Mouse (Mus musculus) gastrocnemius, adult 8-10 months (tissue): Measurements from ENCODE around the gene Nfs1. TPM values are rescaled to one million over a fixed set of nuclear protein-coding genes. Genes with fewer than 3 reads are reported as not detected.
"Not testable (repeated sequence)": the region's sequence is repeated elsewhere in the genome, so short reads cannot be mapped to it uniquely, and the experiment has no call there.

Experiments
- DNase-seq, 2 experiments: peaks; one replicate each; pipeline ENCODE4 v3.0.0; 2022; ENCODE audit warnings: low spot score in 2 of 2
- total RNA-seq, 4 experiments: library from RNA; stranded (reverse); gene quantifications; 2 replicates each; pipeline ENCODE4 v1.2.4; 2022

Nfs1 gene
- total RNA-seq, result 10 to 100 TPM; 85.7 to 90.2 (median 88.3) TPM

GRCm38 (mm10) chr2:156143953-156144724 lies at the start of gene Nfs1, which contains the start of gene Romo1:
Gene Nfs1, minus strand, starts transcription at chr2:156144186.
Gene Romo1, plus strand, starts transcription at chr2:156144039.
- DNase-seq, result peak; percentile 78 to 84

DNA sequence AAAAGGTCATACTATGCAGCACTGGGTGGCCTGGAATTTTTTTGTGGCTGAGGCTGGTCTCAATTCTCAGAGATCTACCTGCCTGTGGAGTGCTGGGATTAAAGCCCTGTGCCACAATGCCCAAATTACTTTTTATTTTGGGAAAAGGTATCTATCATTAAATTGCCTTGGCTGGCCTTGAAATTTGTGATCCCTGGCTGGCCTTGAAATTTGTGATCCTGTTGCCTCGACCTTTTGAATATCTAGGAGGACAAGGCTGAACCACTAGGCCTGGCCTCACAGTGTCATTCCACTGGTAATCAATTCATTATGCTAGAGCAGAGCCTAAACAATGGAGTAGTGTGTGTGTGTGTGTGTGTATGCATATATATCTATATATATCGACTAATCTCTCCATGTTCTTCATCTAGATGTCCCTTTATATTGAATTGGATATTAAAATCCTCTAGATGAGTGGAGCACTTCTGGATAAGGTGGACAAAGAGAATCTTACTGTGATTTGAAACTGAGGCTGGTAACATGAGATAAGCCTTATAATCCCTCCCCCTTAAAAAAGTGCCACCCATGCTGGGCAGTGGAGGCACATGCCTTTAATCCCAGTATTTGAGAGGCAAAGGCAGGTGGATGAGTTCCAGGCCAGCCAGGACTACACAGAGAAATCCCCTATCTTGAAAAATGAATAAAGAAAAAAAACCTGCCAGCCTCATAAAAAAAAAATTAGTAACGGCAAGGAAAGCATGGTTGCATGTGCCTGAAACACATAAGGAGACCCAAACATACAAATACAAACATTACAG lies 49.3 kb upstream of the Nfs1 start:
- DNase-seq, result no peak

GRCm38 (mm10) chr2:156192068-156192467 lies 48.1 kb upstream of the Nfs1 start:
- no peak for DNase-seq

DNA sequence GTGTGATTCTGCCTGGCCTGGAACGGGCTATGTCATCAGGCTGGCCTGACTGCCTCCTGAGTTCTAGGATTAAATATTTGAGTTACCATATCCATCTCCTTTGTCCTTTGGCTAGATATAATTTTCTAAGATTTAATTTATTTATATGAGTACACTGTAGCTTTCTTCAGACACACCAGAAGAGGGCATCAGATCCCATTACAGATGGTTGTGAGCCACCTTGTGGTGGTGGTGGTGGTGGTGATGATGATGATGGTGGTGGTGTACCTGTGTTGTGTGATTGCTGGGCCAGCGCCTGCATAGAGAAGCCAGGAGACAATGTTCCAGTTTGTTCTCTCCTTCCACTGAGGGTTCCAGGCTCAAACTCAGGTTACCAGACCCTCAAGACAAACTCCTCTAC lies 47.6 kb upstream of the Nfs1 start:
- DNase-seq, result no peak

- no peak for DNase-seq
Measured at GRCm38 (mm10) chr2:156190004-156190896, 46.3 kb upstream of the Nfs1 start.

DNA sequence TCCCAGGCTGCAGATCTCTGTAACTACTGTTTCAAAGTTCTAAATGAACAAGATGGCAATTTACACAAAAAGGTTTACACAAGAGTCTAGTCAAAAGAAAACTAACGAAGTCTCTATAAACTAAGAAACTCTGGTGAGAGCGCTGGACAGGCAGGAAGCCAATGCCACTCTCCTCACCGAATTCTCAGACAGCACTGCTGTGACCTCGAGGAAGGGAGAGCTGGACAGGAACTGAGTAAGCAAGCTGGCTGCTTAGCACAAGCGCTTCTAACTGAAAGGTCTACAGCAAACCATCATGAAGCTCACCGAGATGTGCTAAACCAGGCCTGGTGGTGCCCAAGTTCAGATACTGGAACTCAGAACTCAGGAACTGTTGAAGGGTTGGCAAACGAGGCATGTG lies 45.3 kb upstream of the Nfs1 start:
- not testable (repeated sequence) for DNase-seq

DNA sequence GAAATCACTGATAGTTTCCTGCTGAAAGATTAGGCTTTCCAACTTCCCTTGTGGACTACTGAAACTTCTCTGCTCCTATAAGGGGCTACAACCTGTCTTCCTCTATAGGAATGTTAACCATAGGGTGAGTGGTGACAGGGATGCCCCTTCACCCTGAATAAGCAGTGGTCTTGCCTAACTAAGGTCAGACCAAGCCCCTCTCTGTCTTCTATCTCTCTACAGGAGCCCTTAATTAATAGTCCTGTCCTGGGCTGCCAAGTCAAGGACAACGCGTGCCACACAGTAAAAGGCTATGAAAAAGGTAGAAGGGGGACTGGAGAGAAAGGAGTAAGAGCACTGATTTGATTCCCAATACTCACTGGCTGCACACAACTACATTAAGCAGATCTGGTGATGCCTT lies 37.6 kb upstream of the Nfs1 start:
- no peak for DNase-seq

DNA sequence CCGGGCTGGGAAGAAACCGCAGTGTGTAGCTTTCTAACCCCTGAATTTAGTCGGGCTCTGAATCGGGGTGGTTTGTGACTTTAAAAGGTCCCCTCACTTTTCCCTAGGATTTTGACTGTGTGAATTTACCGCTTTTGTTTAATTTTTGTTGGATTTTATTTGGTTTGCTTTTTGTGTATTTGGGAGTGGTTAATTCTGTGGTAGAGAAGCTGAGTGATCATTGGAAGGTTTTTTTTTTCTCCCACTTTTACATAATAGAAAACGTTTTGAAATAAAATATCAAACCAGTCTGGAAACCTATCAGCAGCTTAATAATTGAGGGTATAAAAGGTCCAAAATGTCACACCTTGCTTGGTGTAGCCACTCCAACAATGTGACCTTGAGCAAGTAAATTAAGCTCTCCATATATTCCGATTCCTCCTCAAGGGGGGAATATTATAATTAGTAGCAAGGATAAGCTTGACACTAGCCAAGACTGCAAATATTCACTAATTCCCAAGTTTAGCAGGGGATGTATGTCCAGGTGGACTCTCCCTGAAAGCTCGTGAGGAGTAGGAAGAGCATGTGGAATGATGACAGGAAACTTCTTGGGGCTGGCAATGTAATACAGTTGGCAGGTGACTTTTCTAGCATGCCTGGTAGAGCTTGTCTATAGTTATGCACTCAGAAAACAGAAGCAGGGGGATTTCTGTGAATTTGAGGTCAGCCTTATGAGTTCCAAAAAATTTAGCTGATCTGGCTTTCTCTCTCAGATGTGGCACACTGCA lies 37.0 kb upstream of the Nfs1 start:
- no peak for DNase-seq

- DNase-seq, result peak; percentile 100
Measured at GRCm38 (mm10) chr2:156180094-156180821, 36.3 kb upstream of the Nfs1 start, which contains the start of gene Rbm39. Gene Rbm39, minus strand, starts transcription at chr2:156180238.

DNA sequence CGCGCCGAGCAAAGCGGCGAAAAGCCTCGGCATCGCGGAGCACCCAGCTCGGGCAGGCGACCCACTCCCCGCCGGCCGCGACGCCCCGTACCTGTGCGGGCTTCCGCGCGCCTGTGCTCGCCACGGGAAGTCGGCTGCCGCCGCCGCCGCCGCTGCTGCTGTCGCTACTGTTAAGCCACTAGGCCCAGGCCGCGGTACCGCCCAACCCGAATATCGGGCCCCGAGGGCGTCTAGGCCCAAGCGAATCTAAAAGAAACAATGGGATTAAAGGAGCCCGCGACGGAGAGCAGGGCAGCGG lies 35.8 kb upstream of the Nfs1 start:
- no peak for DNase-seq

GRCm38 (mm10) chr2:156179046-156179795 lies 35.2 kb upstream of the Nfs1 start:
- peak; percentile 43 to 71 for DNase-seq

DNA sequence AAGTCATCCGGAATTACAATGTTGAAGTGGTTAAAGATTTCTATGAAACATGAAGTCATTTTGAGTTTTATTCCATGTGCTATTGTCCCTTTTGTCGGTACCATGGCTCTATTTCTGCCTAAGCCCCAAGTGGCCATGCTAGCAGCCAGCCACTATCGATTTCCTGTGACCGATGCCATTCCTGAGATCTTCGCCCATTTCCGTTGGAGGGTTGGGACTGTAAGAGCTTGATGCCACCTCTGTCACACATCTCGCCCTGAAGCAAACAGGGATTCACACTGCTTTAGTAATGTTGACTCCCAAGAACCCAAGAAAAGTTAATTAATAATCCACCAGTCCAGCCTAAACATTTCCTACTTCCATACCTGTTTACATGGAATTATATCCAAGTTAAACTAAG lies 33.7 kb upstream of the Nfs1 start:
- DNase-seq, result no peak

- no peak for DNase-seq
Measured at GRCm38 (mm10) chr2:156177079-156177478, 33.1 kb upstream of the Nfs1 start.

DNA sequence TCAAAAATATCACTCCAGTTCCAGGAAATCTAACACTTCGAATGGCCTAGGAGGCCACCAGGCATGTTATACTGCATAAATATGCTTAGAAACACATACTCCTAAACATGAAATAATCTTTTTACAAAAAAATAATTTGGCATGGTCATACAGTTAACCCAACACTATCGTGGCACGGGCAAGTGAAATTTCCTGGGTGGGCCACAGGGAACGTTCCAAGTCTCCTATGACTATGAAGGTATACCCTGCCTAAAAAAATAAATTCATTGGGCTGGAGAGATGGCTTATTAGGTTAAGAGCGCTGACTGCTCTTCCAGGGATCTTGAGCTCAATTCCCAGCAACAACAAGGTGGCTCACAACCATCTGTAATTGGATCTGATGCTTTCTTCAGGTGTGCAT lies 22.6 kb upstream of the Nfs1 start:
- no peak for DNase-seq

- DNase-seq, result no peak
Measured at GRCm38 (mm10) chr2:156165478-156165877, 21.5 kb upstream of the Nfs1 start.

DNA sequence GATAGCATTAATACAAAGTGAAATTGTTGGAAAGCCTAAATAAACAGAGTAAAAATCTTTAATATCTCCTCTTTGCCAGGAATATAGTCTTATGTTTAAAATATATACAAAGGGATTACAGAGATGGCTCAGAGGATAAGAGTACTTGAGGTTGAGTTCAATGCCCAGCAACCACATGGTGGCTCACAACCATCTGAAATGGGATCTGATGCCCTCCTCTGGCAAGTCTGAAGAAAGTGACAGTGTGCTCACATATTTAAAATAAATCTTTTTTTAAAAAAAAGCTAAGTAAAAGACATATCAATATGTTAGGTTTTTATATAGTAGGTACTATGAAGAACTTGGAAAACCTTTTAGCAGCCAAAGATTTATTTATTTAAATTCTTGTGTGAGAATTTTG lies 7.6 kb upstream of the Nfs1 start:
- no peak for DNase-seq

- no peak for DNase-seq
Measured at GRCm38 (mm10) chr2:156147316-156147915, 3.4 kb upstream of the Nfs1 start.

DNA sequence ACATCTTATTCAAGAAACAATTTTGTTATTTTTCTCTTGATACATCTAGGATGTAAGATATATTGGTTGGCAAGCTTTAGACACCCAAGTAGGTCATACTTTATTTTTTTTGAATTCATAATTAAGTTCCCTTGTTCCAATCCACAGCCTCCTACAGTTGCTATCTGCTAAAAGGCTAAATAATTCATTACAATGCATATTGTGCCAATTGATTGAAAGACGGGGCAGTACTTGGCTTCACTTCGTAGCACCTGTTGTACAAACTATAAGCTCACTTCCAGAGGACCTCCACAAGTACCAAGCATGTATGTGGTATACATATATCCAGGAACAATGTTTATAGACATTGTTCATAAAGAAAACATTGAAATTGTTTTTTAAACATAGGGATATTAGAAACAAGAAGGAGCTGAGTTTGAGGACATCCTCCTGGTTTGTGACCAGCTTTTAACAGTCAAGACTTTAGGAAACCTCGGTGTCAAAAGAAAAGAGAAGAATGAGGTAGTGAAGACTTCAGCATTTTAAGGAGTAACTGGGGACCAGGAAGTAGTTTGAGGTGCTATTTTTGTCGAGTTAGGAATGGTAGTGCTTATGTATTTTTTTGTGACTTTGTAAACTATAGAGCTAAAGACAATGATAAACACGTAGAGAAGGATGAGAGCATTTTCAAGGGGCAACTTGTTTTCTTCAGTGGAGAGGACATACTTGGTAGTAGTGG lies 2.4 kb upstream of the Nfs1 start:
- DNase-seq, result no peak
